Mouse (Mus musculus) gonadal fat pad, adult 2 months (tissue): ENCODE data around the gene Ggn. TPM values are rescaled to one million over a fixed set of nuclear protein-coding genes. Genes with fewer than 3 reads are reported as not detected.
"Not testable (repeated sequence)": the region's sequence is repeated elsewhere in the genome, so short reads cannot be mapped to it uniquely, and the experiment has no call there.

Experiments
- DNase-seq: peaks from one replicate; pipeline ENCODE4 v3.0.0-alpha.2; 2012; ENCODE audit warnings: low read depth
- polyA plus RNA-seq: library from polyadenylated mRNA; depleted of rRNA; stranded (reverse); fragments of >200 nt; gene quantifications from 2 replicates; pipeline ENCODE4 v1.2.3, GENCODE M21; 2012; rRNA removed

Gene Ggn
- polyA plus RNA-seq: 1.8 and 2.3 TPM in 2 replicates

DNA sequence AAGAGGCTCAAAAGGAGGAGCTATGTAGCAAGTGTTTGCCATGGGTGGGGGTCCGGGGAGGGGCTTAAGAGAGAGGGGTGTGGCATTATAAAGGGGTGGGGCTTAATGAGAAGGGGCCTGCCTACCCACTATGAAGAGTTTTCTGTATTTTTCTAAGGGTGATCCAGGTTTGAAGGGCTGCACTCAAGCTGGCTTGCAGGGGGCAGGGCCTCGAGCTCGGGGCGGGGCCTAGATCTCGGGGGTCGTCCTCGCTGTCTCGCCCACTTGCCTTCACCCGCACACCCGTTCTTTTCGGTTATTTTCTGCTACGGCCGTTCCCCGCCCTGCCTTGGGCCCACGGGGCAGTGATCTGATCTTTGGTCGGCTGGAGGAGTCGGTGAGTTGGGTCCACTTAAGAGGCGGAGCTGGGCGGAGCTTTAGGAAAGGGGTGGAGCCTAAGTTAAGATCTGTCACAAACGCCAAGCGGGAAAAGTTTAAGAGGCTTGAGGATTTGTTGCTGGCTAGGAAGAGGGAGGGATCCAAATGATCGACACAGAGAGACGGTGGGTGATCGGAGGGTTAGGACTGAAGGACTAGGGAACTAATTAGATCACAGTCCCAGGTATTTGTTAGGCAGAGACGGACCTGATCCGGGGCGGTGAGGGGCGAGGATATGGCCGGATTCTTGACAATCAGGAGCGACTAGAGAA lies at the start of gene Ggn, which contains the start of gene Spred3:
Gene Ggn, plus strand, starts transcription at position 145 of the 689 bp plus-strand sequence.
Gene Spred3, minus strand, starts transcription at position 346 of the 689 bp plus-strand sequence.
- DNase-seq: no peak

DNA sequence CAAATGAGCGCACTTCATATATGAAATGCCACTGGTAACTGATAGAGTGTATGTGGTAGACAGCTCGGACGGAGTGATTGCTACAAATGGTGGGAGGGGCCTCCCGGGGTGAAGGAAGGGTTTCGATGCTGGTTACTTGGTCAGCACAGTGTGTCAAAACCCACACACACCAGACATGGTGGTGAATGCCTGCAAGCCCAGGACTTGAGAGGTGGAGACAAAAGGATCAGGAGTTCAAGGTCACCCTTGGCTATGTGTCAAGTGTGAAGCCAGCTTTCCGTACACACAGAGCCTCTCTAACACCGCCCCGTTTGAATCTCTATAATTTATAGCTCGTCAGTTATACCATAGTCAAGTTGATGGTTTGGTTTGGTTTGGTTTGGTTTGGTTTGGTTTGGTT lies 47.2 kb upstream of the Ggn start:
- no peak for DNase-seq

DNA sequence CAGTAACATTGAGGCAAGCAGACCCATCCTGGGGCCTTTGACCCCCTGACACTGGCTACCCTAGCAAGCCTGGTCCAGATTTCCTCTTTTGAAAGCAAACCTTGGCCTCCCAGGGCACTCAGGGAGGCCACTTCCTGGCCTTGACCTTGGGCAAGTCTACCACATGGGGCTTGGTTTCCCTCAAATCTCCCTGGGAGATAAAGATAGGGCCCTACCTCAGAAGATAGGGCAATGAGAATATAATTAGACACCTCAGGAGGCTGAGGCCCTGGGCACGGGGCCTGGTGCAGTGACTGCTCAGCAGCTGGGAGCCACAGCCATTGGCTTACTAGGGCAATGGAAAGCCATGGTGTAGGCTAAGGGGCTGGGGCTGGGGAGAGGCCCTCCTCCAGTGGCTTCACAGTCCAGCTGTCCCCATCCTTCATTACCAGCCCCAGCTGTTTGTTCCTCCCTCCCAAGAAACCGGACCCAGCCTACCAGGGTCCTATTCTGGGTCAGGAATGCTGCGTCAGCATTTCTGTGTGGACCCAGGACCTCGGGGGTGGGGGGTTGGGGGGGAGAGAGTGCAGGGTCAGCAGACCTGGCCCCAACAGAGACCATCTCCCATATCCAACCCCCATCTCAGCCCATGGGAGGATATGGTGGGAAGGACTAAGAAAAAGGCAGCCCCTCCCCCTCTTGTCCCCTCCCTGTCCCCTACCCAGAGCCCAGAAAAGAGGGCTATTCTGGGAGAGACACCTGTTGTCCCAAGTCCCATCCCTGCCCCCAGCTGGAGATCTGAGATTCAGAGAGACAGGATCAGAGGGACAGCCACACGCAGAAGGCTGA lies 46.3 kb upstream of the Ggn start:
- DNase-seq: no peak

DNA sequence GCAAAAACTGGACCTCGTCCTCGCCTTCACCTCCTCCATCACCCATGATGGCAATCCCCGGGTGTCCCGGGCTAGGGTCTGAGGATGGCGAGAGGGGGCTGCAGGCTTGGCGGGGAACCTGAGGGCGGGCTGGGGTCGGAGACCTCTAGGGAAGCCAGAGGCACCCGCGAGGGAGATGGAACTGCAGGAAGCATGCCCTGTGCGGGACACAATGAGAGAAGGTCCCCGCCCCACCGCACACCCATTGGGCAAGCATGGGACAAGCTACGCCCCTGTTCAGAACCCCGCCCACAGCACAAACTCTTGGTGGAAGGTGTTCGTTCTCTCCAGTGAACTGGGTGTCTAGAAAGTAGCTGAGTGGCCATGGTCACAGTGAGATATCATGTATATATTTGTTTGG lies 45.0 kb upstream of the Ggn start, which contains the start of gene Ryr1:
Gene Ryr1, minus strand, starts transcription at position 210 of the 400 bp plus-strand sequence.
- DNase-seq: no peak

DNA sequence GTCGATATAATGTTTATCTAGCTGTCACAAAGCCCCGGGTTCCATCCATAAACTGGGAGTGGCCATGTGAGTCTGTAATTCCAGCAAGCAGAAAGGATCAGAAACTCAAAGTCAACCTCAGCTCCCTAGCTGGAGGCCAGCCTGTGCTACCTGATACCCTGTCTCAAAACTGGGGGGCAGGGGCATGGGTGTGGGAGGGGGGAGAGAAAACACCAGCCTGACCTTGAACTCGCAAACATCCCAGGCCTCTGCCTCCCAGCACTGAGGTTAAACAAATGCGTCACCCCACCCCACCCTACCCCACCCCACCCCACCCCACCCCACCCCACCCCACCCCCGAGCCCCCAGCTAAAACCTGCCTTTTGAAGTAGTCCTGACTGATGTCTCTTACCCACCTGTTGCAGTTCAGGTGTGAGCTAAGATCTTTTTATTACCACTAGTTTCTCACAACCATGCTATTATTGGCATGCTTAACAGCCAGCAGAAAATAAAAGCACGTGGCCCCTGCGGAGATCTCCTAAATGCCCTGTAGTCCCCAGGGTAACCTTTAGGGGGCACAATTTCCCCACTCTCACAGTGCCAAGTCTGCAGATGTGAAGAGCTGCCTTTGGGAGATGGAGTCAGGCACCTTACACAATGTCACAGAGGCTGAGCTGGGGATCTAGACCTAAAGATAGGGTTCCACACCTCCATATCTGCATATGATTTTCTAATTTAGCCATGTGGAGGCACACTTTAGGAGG lies 43.7 kb upstream of the Ggn start:
- DNase-seq: no peak

DNA sequence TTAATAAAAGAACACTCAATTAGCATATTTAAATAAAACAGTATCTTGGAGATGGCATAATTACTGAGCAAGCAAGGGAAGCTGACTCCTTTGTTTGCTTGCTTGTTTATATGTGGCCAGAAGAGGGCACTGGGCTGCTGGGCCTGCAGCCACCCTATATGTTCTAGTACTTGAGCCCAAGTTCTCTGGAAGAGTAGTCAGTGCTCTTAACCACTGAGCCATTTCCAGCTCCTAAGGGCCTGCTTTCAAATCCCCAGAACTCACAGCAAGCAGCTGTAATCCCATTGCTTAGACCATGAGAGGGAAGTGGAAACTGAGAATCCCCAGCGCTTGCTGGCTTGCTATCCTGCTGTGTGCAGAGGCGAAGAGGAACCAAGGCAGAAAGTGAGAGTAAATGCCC lies 41.3 kb upstream of the Ggn start:
- DNase-seq: no peak

DNA sequence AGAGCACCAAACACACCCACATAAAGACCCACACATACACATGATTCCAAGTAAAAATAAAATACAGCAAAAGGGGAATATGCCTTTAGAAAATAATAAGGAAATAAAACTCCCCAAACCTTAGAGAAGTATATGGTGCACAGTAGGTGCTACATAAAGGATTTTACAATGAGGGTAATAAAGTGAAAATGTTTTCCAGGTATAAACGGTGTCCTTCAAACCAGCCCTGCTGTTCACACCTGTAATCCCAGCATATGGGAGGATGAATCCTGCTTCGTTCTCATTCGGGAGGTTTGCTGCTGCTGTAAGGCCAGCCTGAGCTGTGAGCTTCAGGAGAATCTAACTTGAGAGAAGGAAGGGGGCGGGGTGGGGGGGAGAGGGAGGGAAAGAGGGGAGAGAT lies 35.8 kb upstream of the Ggn start:
- no peak for DNase-seq

DNA sequence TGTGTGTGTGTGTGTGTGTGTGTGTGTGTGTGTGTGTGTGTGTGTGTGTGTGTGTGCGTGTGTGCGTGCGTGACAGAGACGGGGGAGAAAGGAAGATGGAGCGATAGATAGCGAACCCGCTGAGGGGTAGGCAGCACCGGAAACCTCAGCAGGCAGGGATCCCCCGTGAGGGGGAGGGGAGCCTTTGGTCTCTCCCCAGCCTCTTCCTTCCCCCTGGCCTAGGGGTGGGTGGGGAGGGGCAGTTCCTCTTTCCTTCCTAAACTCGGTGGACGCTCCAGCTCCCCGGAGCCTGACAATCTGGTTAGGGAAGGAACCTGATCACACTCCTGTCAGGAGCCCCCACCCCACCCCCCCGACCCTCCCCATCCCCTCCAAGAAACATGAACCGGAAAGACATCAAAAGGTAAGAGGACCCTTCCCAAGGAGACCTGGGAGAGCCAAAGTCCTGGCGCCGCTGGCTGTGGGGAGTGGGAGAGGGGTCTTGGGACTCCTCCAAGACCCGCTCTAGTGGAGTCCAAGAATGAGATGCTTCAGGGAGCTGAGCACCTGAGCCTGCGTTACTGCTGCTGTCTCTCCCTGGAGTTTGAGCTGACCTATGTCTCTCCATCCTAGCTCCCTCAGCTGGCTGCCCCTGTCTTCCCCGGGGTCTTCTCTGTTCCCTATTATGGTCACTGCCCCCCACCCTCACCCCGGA lies 35.2 kb upstream of the Ggn start, which contains the start of gene Rasgrp4:
Gene Rasgrp4, plus strand, starts transcription at position 159 of the 694 bp plus-strand sequence.
- DNase-seq: no peak

DNA sequence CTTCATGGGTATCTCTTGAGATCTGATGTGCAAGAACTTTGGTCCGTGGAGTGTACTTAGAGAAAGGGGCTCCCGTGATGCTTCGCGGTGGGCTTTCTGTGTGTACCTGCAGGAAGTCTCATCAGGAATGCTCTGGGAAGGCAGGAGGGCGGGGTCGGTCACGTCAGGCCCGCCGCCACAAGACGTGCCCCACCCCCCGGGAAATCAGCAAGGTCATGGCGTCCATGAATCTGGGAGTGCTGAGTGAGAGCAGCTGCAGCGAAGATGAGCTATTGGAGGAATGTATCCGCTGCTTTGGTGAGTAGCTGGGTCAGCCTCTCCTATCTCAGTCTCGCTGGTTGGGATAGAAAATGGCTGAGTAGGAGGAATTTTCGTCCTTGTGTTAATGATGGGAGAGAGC lies 32.6 kb upstream of the Ggn start:
- DNase-seq: no peak

DNA sequence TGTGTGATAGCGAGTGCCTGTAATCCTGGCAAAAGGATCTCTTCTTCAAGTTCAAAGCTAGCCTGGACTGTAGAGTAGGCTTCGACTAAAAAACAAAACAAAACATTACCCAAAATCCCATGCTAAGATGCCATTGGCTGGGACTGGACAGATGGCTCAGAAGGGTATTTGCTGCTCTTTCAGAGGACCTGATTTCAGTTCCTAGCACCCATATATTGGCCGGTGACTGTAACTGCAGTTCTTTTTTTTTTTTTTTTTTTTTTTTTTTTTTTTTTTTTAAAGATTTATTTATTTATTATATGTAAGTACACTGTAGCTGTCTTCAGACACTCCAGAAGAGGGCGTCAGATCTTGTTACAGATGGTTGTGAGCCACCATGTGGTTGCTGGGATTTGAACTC lies 30.8 kb upstream of the Ggn start:
- DNase-seq: not testable (repeated sequence)

DNA sequence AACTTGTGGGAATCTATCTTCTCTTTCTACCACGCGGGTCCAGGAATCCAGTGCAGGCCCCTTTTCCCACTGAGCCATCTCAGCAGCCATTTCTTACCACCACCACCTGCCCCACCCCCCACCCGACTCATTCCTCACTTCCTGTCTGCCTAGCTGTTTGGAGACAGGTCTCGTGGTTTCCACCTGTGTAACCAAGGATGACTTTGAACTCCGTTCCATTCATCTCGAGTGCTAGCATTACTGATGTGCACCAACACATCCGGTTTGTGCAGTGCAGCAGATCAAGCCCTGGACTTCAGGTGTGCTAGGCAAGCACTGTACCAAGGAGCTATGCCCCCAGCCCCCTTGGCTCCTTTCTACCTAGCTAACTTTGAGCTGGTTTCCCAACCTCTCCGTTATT lies 28.6 kb upstream of the Ggn start:
- DNase-seq: no peak

DNA sequence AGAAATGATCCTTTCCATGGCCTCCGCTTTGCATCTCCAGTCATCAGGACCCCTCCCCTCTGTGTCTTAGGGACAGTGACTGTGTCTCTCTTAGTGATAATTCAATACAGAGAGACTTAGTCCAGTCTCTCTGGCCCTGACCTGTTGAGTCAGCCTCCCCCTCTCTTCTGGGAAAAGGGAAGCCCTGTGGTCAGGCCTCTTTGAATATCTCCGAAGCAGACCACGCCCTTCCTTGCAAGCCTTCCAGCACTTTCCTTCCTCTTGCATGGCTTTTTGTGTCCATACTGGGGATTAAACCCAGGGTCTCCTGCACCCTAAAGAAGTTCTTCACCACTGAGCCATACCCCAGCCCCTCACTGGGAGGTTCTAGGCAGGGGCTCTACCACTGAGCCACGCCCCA lies 26.0 kb upstream of the Ggn start:
- no peak for DNase-seq

DNA sequence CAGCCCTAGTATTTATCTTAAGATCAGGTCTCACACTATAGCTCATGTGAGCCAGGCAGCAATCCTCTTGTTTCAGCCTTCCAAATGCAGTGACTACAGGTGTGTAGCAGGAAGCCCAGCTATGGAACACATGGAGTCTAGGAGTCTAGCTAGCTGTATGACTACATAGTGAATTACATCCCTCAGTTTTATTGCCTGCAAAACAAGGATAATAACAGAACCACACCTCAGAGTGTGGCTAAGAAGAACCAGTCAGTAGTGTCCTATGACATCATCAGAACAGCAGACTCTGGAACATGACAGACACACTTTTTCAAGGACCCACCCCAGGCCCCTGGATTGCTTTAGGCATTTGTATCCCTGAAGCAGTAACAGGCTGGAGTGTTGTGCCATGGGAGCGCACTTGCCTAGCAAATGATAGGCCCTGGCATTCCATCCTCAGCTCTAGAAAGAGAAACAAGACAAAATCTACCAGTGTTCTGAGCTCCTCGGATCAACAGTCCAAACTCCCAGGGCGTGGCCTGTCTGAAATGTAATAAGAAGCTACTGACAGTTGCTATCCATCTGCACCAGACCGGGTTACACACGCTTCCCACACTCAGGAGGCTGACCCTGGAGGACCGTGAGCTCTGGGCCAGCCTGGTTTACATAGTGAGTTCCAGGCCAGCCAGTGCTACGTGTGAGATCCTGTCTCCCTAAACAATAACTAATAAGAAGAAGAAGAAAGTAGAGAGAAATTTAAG lies 23.2 kb upstream of the Ggn start:
- no peak for DNase-seq

DNA sequence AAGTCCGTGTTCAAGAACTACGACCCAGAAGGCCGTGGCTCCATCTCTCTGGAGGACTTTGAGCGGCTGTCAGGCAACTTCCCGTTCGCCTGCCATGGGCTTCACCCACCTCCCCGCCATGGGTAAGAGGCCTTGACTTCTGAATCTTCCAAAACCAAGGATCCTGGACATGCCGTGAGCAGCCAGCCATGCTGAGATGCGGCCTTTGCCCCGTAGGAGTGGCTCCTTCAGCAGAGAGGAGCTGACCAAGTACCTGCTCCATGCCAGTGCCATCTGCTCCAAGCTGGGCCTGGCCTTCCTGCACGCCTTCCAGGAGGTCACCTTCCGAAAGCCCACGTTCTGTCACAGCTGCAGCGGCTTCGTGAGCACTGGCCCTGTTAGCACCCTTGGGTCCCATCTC lies 21.2 kb upstream of the Ggn start:
- no peak for DNase-seq

DNA sequence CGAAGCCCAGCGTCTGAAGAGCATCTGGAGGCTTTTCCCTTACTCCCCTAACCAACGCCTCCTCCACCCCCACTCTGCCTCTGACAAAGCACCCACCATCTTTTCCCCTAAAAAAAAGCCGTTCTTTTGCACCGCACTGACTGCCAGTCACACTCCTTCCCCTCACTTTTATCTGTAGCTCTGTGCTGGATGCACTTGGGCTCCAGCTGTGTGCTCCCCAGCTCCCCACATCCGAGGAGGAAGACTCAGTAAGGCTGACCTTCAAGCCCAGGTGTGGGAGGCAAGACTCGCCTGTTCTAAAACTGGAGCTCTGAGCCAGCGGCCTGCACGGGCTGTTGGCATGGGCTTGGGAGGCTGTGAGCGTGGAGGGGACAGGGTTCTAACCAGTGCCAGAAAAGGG lies 18.5 kb upstream of the Ggn start:
- no peak for DNase-seq

DNA sequence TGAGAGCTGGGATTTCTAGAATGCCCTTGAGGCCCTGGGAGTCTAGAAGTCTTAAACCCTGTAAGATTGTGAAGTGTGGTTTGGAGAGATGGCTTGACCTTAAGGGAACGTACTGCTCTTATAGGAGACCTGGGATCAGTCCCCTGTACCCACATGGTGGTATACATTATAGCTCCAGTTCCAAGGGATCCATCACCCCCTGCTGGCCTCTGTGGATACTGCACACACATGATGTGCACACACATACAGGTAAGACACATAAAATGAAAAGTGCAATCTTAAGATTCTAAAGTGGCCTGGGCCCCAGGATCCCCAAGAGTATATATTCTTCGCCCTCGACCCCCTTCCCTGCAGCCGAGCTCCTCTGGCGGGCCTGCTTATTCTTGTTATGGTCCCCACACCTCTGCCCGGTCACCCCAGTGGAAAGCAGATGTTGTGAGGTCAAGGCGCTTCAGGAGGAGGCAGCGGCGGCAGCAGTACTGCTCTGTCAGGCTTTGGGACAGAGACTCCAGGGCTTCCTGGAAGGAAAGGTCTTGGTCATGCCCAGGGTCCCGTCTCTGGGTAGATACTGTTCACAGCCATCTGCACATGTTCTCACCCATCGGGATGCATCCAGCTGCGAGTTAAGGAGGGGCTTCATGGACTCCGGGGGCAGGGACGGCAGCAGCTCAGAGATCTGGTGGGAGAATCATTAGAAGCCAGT lies 15.8 kb upstream of the Ggn start:
- DNase-seq: no peak

DNA sequence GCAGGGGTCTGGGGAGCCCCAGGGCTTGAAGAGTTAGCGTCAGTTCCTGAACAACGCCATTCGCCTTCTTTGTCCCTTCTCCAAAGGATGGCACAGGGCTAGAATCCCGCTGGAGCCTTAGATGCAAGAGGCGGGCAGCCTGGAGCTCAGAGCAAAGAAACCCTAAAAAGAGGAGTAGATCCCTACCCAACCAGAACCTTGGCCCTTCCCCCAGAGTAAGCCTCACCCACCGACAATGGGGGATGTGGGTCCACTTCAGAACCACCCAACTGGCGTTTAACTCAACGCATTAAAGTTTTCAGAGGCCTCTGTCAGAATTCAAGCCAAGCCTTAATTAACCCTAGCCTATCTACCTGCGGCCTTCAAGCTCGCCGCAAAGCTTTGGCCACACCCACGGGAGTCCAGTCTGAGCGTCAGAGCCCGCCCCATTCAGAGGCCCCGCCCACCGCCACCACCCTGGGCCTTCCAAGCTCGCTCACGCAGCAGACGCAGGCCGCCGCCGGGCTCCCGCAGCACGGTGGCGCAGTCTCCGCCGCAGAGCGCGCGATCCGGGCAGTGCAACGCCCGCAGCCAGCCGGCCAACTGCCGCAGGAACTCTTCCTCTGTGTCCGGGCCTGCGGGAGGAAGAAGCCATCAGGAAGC lies 14.7 kb upstream of the Ggn start:
- DNase-seq: no peak

DNA sequence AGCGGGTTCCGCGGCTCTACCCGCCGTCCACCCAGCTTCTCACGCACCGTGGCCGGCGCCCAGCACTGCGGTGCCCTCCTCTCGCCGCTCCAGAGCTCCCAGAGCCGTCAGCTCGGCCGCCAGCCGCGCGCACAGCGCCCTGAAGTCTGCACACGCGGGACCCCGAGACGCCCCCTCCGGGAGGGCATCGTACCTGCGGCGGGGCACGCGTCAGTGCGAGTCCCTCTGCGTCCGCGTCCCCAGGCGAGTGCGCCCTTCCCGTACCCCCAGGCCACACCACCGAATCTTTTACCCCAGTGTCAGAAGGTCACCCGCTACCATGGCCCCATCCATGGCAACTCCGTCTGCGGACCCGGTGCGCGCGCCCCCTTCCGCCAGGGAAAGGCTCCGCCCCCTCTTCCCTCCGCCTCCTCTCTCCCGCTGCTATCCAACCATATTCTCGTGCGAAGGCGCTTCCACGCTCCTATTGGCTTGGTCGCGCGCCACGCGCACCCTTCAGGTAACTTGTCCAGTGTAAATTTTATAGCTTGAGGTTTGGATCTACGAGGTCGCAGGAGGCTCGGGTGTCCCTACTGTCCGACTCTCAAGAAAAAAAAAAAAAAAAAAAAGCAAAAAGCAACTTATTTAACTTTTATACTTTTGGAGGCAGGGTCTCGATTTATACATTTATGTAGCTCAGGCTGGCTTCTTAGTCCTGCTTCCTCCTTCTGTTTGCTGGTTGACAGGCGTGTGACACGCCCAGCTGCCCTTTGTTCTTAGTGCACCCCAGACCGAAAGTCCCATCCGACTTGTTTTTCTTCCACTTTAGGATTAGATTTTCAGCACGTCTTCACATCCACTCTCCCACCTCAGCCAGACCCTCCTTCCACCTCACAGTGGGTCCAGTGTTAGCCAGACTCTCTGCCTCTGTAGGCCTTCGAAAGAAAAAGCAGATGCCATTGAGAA lies 13.9 kb upstream of the Ggn start, which contains the start of gene Fam98c:
Gene Fam98c, minus strand, starts transcription at position 397 of the 945 bp plus-strand sequence.
- DNase-seq: no peak

DNA sequence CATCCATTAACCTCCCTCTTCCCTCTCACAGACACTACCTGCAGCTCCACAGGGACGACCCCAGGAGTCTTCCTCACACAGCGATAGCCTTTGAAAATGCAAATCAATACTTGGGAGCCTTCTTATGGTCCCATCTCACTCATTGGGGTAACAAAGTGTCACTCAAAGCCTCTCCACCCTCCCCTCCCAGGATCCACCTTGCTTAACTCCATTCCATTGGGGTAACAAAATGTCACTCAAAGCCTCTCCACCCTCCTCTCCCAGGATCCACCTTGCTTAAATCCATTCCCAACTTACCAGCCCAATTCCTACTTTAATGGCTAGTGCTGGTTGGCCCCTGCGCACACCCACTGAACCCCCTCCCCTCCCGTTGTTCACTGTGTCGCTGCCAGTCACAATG lies 11.7 kb upstream of the Ggn start:
- no peak for DNase-seq
